Mouse (Mus musculus) regulatory T cell (primary cell): Measurements from ENCODE around the gene Enpp5.

Experiments used
- in situ Hi-C: fragments of 300-600 bp; cut with MboI, MseI; formaldehyde crosslinking; loops from one replicate; pipeline ENCODE4 v1.15.1; 2025; ENCODE audit warnings: high pct_unique_total_duplicates

The Enpp5 gene

GRCm38 (mm10) chr17:44091512-44091911 lies 12.9 kb downstream of the Enpp5 start:
- in situ Hi-C loops = no loop called here

- in situ Hi-C loops = no loop called here
Observed at GRCm38 (mm10) chr17:44100486-44100885, 21.9 kb downstream of the Enpp5 start.

GRCm38 (mm10) chr17:44100906-44101305 lies 22.3 kb downstream of the Enpp5 start:
- in situ Hi-C loops = no loop called here

GRCm38 (mm10) chr17:44101961-44102360 lies 23.3 kb downstream of the Enpp5 start:
- in situ Hi-C loops = no loop called here

- in situ Hi-C loops = no loop called here
Observed at GRCm38 (mm10) chr17:44105287-44106138, 26.9 kb downstream of the Enpp5 start, which contains the start of gene Enpp4. TSS of gene Enpp4 (minus strand) at chr17:44105809.

- in situ Hi-C loops = no loop called here
Observed at GRCm38 (mm10) chr17:44108331-44108730, 29.7 kb downstream of the Enpp5 start.

- in situ Hi-C loops = no loop called here
Observed at GRCm38 (mm10) chr17:44116584-44116983, 38.0 kb downstream of the Enpp5 start.

- in situ Hi-C loops = no loop called here
Observed at GRCm38 (mm10) chr17:44117721-44118120, 39.1 kb downstream of the Enpp5 start.

GRCm38 (mm10) chr17:44118231-44118630 lies 39.6 kb downstream of the Enpp5 start:
- in situ Hi-C loops = no loop called here

- in situ Hi-C loops = loop anchor here (10.0 kb wide), 1 partner anchor 1507 kb away; the partner anchor contains the start of gene Opn5
Observed at GRCm38 (mm10) chr17:44121366-44122100, 42.9 kb downstream of the Enpp5 start.

- in situ Hi-C loops = loop anchor here (5.0 to 10.0 kb wide), 3 partner anchors 247 to 1514 kb away; partner anchors contain the start of gene Opn5
Observed at GRCm38 (mm10) chr17:44129092-44129750, 50.6 kb downstream of the Enpp5 start.

GRCm38 (mm10) chr17:44130429-44130828 lies 51.8 kb downstream of the Enpp5 start:
- in situ Hi-C loops = loop anchor here (5.0 kb wide), 1 partner anchor 58 kb away; no protein-coding TSS in a partner anchor

- in situ Hi-C loops = loop anchor here (5.0 kb wide), 1 partner anchor 62 kb away; no protein-coding TSS in a partner anchor
Observed at GRCm38 (mm10) chr17:44134106-44134505, 55.5 kb downstream of the Enpp5 start.

GRCm38 (mm10) chr17:44134545-44134944 lies 55.9 kb downstream of the Enpp5 start:
- in situ Hi-C loops = loop anchor here (5.0 kb wide), 1 partner anchor 62 kb away; no protein-coding TSS in a partner anchor

- in situ Hi-C loops = no loop called here
Observed at GRCm38 (mm10) chr17:44136018-44136417, 57.4 kb downstream of the Enpp5 start.
